Mouse (Mus musculus): ENCODE results near the gene Gm20604.
A peak's percentile ranks its signal among the peaks of the same experiment; 100 is the strongest.

Gene Gm20604

GRCm38 (mm10) chr12:102758403-102758756, at the start of gene Gm20604:
Gm20604 (minus strand) TSS chr12:102758672.
- no peak for DNase-seq (ENCODE audit: low spot score in 2 of 2)

- DNase-seq (ENCODE audit: low spot score in 2 of 2): no peak
These were observed 41.1 kb upstream of the Gm20604 start for GRCm38 (mm10) chr12:102799528-102799927.

GRCm38 (mm10) chr12:102787927-102788326, 29.5 kb upstream of the Gm20604 start:
- no peak for DNase-seq (ENCODE audit: low spot score in 2 of 2)

GRCm38 (mm10) chr12:102785593-102785985, 27.1 kb upstream of the Gm20604 start:
- DNase-seq (ENCODE audit: low spot score in 2 of 2): no peak

GRCm38 (mm10) chr12:102784899-102785592, 26.6 kb upstream of the Gm20604 start:
- no peak for DNase-seq (ENCODE audit: low spot score in 2 of 2)

- DNase-seq (ENCODE audit: low spot score in 2 of 2): no peak
These were observed 24.4 kb upstream of the Gm20604 start for GRCm38 (mm10) chr12:102782841-102783240.

GRCm38 (mm10) chr12:102779452-102779851, 21.0 kb upstream of the Gm20604 start:
- no peak for DNase-seq (ENCODE audit: low spot score in 2 of 2)

GRCm38 (mm10) chr12:102778151-102778550, 19.7 kb upstream of the Gm20604 start:
- DNase-seq (ENCODE audit: low spot score in 2 of 2): no peak

GRCm38 (mm10) chr12:102776035-102776434, 17.6 kb upstream of the Gm20604 start:
- DNase-seq (ENCODE audit: low spot score in 2 of 2): no peak

GRCm38 (mm10) chr12:102772676-102773075, 14.2 kb upstream of the Gm20604 start:
- no peak for DNase-seq (ENCODE audit: low spot score in 2 of 2)

- no peak for DNase-seq (ENCODE audit: low spot score in 2 of 2)
These were observed 13.1 kb upstream of the Gm20604 start for GRCm38 (mm10) chr12:102771601-102772000.

GRCm38 (mm10) chr12:102769000-102769399, 10.5 kb upstream of the Gm20604 start:
- no peak for DNase-seq (ENCODE audit: low spot score in 2 of 2)

GRCm38 (mm10) chr12:102763696-102764095, 5.2 kb upstream of the Gm20604 start:
- no peak for DNase-seq (ENCODE audit: low spot score in 2 of 2)

GRCm38 (mm10) chr12:102761668-102762067, 3.2 kb upstream of the Gm20604 start:
- no peak for DNase-seq (ENCODE audit: low spot score in 2 of 2)

GRCm38 (mm10) chr12:102758936-102759335, 464 bp upstream of the Gm20604 start:
- no peak for DNase-seq (ENCODE audit: low spot score in 2 of 2)

- DNase-seq (ENCODE audit: low spot score in 2 of 2): peak; percentile 95 to 96
These were observed 626 bp downstream of the Gm20604 start, which contains the start of the genes Gm28051, Gon7 and Ubr7 for GRCm38 (mm10) chr12:102757689-102758402. Gm28051 (minus strand) TSS chr12:102757765. Gon7 (minus strand) TSS chr12:102757803. Ubr7 (plus strand) TSS chr12:102757967.

GRCm38 (mm10) chr12:102757055-102757688, 1.3 kb downstream of the Gm20604 start:
- DNase-seq (ENCODE audit: low spot score in 2 of 2): no peak

- DNase-seq (ENCODE audit: low spot score in 2 of 2): no peak
These were observed 2.2 kb downstream of the Gm20604 start for GRCm38 (mm10) chr12:102756304-102756703.

GRCm38 (mm10) chr12:102748256-102748655, 10.2 kb downstream of the Gm20604 start:
- no peak for DNase-seq (ENCODE audit: low spot score in 2 of 2)

- no peak for DNase-seq (ENCODE audit: low spot score in 2 of 2)
These were observed 13.6 kb downstream of the Gm20604 start for GRCm38 (mm10) chr12:102744839-102745238.

GRCm38 (mm10) chr12:102743589-102744574, 14.6 kb downstream of the Gm20604 start, which contains the start of the genes Moap1 and Tmem251:
Moap1 (minus strand) TSS chr12:102743661.
Tmem251 (plus strand) TSS chr12:102743762.
- DNase-seq (ENCODE audit: low spot score in 2 of 2): peak; percentile 90 to 92
